Mouse (Mus musculus) CD4-positive naive resting alpha-beta T cell, adult 76 days (primary cell): ENCODE data around the gene Zfp143. TPM values are rescaled to one million over a fixed set of nuclear protein-coding genes. Genes with fewer than 3 reads are reported as not detected.

ENCODE experiments used
- total RNA-seq: library from RNA; stranded (reverse); gene quantifications from one replicate; pipeline ENCODE4 v1.2.4, GENCODE M21; 2023

The Zfp143 gene
- total RNA-seq: 24.1 TPM

GRCm38 (mm10) chr7:110061199-110061751 is at the start of gene Zfp143:
TSS of gene Zfp143 (plus strand) at chr7:110061217.

GRCm38 (mm10) chr7:110018117-110018630 is 42.8 kb upstream of the Zfp143 start, which contains the start of gene Ipo7:
TSS of gene Ipo7 (plus strand) at chr7:110018274.

GRCm38 (mm10) chr7:110121516-110122288 is 60.7 kb downstream of the Zfp143 start, which contains the start of gene Wee1:
TSS of gene Wee1 (plus strand) at chr7:110122046.

Other genes with a start within 250 kb of the Zfp143 start
- gene Scube2, start 195.5 kb upstream of the Zfp143 start, total RNA-seq: not detected
- gene Dennd5a, start 100.7 kb upstream of the Zfp143 start, total RNA-seq: 38.8 TPM
- gene Tmem41b, start 74.3 kb upstream of the Zfp143 start, total RNA-seq: 50.1 TPM
- 70.9 TPM for gene Ipo7, start 42.9 kb upstream of the Zfp143 start, total RNA-seq
- gene Wee1, start 60.8 kb downstream of the Zfp143 start, total RNA-seq: 2.4 TPM
- gene Swap70, start 160.5 kb downstream of the Zfp143 start, total RNA-seq: 38.5 TPM